Mouse (Mus musculus): Measurements from ENCODE around the gene BC028528. TPM values are rescaled to one million over a fixed set of nuclear protein-coding genes. Genes with fewer than 3 reads are reported as not detected.

BC028528 gene
- total RNA-seq, 2 experiments from 2014 or later, result 10.4 to 12.7 TPM

DNA sequence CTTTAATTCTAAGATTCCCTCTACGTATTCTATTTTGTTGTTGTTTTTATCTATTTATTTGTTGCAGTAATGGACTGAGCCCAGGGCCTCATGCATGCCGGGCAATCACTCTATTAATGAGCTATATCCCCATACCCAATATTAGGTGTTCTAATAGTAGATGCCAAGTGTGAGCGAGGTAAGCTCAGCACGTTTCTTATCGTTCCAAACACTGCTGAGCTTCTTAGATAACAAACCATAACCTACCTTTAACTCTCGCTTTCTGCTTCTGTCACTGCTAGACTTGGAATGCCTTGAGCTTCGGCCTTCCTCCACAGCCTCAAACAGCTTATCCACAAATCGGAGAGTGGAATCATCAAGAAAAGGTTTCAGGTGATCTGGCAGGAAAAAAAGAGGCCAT lies 40.5 kb downstream of the BC028528 start:
- DNase-seq (ENCODE audit: low spot score in 2 of 2), result no peak
- intact Hi-C loops (cut with DNase I), result no loop called here

DNA sequence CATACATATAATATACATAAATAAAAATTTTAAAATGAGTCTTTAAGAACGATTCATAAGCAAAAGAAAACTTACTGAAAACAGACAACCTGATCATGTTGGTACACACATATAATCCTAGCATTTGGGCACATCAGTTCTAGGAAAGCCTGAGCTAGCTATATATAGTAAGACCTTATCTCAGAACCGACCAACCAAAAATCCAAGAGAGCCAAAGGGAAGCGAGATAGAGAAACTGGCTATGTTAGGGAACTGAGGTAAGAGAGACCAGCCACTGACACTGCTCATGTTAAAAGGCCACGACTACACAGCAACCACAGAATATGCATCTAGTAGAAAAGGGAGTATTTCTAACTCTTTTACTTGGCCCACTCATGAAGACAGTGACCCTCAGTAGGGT lies 41.2 kb downstream of the BC028528 start:
- intact Hi-C loops (cut with DNase I), result no loop called here
- DNase-seq (ENCODE audit: low spot score in 2 of 2), result no peak

DNA sequence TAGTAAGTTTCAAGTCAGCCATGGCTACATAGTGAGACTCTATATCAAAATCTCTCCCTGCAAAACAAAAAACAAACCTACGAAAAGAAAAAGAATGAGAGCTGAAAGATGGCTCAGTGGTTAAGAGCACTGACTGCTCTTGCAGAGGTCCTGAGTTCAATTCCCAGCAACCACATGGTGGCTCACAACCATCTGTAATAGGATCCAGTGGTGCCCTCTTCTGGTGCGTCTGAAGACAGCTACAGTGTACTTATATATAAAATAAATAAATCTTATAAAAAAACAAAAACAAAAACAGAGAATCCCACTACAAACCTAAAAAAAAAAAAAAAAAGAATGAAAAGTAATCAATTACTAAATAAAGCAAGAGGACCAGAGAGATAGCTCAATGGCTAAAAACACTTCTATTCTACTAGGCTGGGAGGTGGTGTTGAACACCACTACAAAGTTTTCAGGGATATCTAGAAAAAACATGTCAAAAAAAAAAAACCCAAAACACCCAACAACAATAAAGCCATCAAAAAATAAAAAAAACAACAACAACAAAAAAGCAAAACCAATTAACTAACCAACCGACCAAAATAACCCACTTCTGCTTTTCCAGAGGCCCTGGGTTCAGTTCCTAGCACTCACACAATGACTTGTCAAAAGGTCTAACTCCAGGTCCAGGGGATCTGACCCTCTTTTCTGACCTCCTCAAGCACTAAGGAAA lies 49.1 kb downstream of the BC028528 start:
- DNase-seq (ENCODE audit: low spot score in 2 of 2), result no peak
- intact Hi-C loops (cut with DNase I), result loop anchor here (10.0 kb wide), 1 partner anchor 498 kb away; no protein-coding TSS in a partner anchor

DNA sequence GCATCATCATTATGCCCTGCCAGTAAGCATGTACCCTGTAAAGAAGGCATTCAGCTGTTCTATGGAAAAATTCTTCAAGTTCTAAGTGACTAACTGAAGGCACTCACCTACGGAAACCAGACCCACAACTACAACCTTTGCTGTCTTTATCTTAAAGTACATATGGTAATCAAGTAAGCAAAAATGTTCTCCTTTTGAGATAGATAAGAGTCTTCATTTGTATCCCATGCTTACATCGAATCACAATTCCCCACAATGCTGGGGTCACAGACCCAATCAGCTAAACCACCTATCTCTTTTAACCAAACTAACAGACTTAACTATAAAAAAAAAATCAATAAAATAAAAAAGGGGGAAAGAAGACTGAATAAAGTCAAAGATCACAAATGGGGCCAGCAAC lies 52.6 kb downstream of the BC028528 start:
- intact Hi-C loops (cut with DNase I), result loop anchor here (10.0 kb wide), 1 partner anchor 344 kb away; the partner anchor contains the start of gene Ctsk
- no peak for DNase-seq (ENCODE audit: low spot score in 2 of 2)

Other genes starting within 250 kb of the BC028528 start
- gene Mcl1, start 233.2 kb downstream of the BC028528 start, total RNA-seq (2021), result 10 to 100 TPM; 58.6 to 69.2 TPM
- gene Adamtsl4, start 204.1 kb downstream of the BC028528 start, total RNA-seq (2021), result 1 to 10 TPM; 2.0 TPM
- 10 to 100 TPM; 11.4 to 13.2 TPM for gene Ecm1, start 152.4 kb downstream of the BC028528 start, total RNA-seq (2021)
- gene Tars2, start 131.8 kb downstream of the BC028528 start, total RNA-seq (2021), result 10 to 100 TPM; 37.3 to 40.8 TPM
- gene Rprd2, start 73.1 kb downstream of the BC028528 start, total RNA-seq (2021), result 10 to 100 TPM; 61.3 to 61.8 TPM
- gene Prpf3, start 36.1 kb downstream of the BC028528 start, total RNA-seq (2021), result 10 to 100 TPM; 26.3 to 33.9 TPM
- gene Mrps21, start 20.5 kb downstream of the BC028528 start, total RNA-seq (2021), result 100 to 1,000 TPM; 152 to 157 TPM
- 10 to 100 TPM; 17.0 to 20.9 TPM for gene Ciart, start 9.8 kb downstream of the BC028528 start, total RNA-seq (2021)
- 10 to 100 TPM; 72.2 to 79.0 TPM for gene Aph1a, start 2.0 kb upstream of the BC028528 start, total RNA-seq (2021)
- gene Car14, start 12.7 kb upstream of the BC028528 start, total RNA-seq (2021), result 1 to 10 TPM; 5.3 to 5.5 TPM
- gene Anp32e, start 37.2 kb upstream of the BC028528 start, total RNA-seq (2021), result 100 to 1,000 TPM in 1 of 2 experiments, 10 to 100 TPM in 1; 95.6 to 107 TPM
- 10 to 100 TPM; 67.5 to 69.7 TPM for gene Plekho1, start 104.0 kb upstream of the BC028528 start, total RNA-seq (2021)
- gene Vps45, start 166.5 kb upstream of the BC028528 start, total RNA-seq (2021), result 10 to 100 TPM; 34.3 to 37.3 TPM
- gene Otud7b, start 212.5 kb upstream of the BC028528 start, total RNA-seq (2021), result 10 to 100 TPM; 18.2 to 22.3 TPM